Mouse (Mus musculus) limb, embryonic 13.5 days (tissue): ENCODE data around the gene Alox5. TPM values are rescaled to one million over a fixed set of nuclear protein-coding genes. Genes with fewer than 3 reads are reported as not detected.

Source experiments
- ATAC-seq: fragments of 200-750 bp; cut with Nextera tagmentation; 2 replicates; pipeline ENCODE4 v1.8.0; 2017; ENCODE audit warnings: low read depth, moderate number of reproducible peaks, moderate TSS enrichment; ENCODE audit not compliant: low FRiP score
- H3K27ac ChIP-seq: fragments of 300-500 bp; sonication (generic); 2 replicates; pipeline ENCODE4 v1.5.1; 2015; ENCODE audit warnings: inconsistent platforms, mild to moderate bottlenecking, moderate library complexity
- H3K27me3 ChIP-seq: fragments of 300-500 bp; sonication (generic); 2 replicates; pipeline ENCODE4 v1.6.1; 2015; ENCODE audit warnings: mild to moderate bottlenecking, inconsistent platforms
- H3K36me3 ChIP-seq: fragments of 300-500 bp; sonication (generic); 2 replicates; pipeline ENCODE4 v1.6.1; 2015; ENCODE audit warnings: inconsistent platforms, mild to moderate bottlenecking, moderate library complexity
- H3K4me1 ChIP-seq: fragments of 300-500 bp; sonication (generic); 2 replicates; pipeline ENCODE4 v1.6.1; 2015; ENCODE audit warnings: inconsistent platforms
- H3K4me2 ChIP-seq: fragments of 300-500 bp; sonication (generic); replicated peaks from 2 replicates; pipeline ENCODE4 v1.6.1; 2015; ENCODE audit warnings: inconsistent platforms, mild to moderate bottlenecking, moderate library complexity
- H3K4me3 ChIP-seq: fragments of 300-500 bp; sonication (generic); 2 replicates; pipeline ENCODE4 v1.5.1; 2015; ENCODE audit warnings: moderate library complexity, mild to moderate bottlenecking, inconsistent platforms
- H3K9ac ChIP-seq: fragments of 300-500 bp; sonication (generic); 2 replicates; pipeline ENCODE4 v1.6.1; 2015; ENCODE audit warnings: mild to moderate bottlenecking, inconsistent platforms
- H3K9me3 ChIP-seq: fragments of 300-500 bp; sonication (generic); 2 replicates; pipeline ENCODE4 v1.6.1; 2016; ENCODE audit warnings: inconsistent platforms
- WGBS: fragments of 180-500 bp; shearing (Covaris S2); methylation state at CpG from one replicate; pipeline ENCODE4 v1.1.7; 2015; 5-methylcytosine and 5-hydroxymethylcytosine counted together
- polyA plus RNA-seq: library from polyadenylated mRNA; unstranded; fragments of >200 nt; fragmentation: Nextera tagmentation; extraction: Ambion mirVana; gene quantifications from 2 replicates; pipeline ENCODE4 v1.2.1, GENCODE M21; 2015

Alox5 gene
- polyA plus RNA-seq, 1 experiment from 2014 or later = 1.7 TPM

- no peak overlapping the region for H3K27ac ChIP-seq
- no peak for ATAC-seq
- H3K9me3 ChIP-seq = no peaks in the 10 kb centered on the region
- no peaks in the 10 kb centered on the region for H3K27me3 ChIP-seq
- no peak overlapping the region for H3K9ac ChIP-seq
- no peak overlapping the region for H3K4me2 ChIP-seq
- H3K4me3 ChIP-seq = no peak overlapping the region
- H3K4me1 ChIP-seq = peaks cover 5% of the 10 kb centered on the region; the same call in 1 of the 2 replicates
- no peaks in the 10 kb centered on the region for H3K36me3 ChIP-seq
Observed at GRCm38 (mm10) chr6:116374618-116375017, 86.4 kb downstream of the Alox5 start.

GRCm38 (mm10) chr6:116374136-116374535, 86.8 kb downstream of the Alox5 start:
- ATAC-seq = no peak
- H3K9ac ChIP-seq = no peak overlapping the region
- WGBS = 88% methylated on average over 1 of the region's 1 CpGs

GRCm38 (mm10) chr6:116371500-116371899, 89.5 kb downstream of the Alox5 start:
- H3K27ac ChIP-seq = no peak overlapping the region
- H3K36me3 ChIP-seq = no peaks in the 10 kb centered on the region
- no peak for ATAC-seq
- no peak overlapping the region for H3K4me3 ChIP-seq
- 80% methylated on average over 3 of the region's 3 CpGs for WGBS
- peaks cover 5% of the 10 kb centered on the region; the same call in 1 of the 2 replicates for H3K4me1 ChIP-seq
- H3K4me2 ChIP-seq = no peak overlapping the region
- no peak overlapping the region for H3K9ac ChIP-seq
- H3K27me3 ChIP-seq = no peaks in the 10 kb centered on the region
- H3K9me3 ChIP-seq = no peaks in the 10 kb centered on the region

More at GRCm38 (mm10) chr6:116374136-116374535, 86.8 kb downstream of the Alox5 start:
- peaks cover 5% of the 10 kb centered on the region; the same call in 1 of the 2 replicates for H3K4me1 ChIP-seq
- no peak overlapping the region for H3K27ac ChIP-seq
- no peak overlapping the region for H3K4me2 ChIP-seq
- no peaks in the 10 kb centered on the region for H3K9me3 ChIP-seq
- no peaks in the 10 kb centered on the region for H3K27me3 ChIP-seq
- no peaks in the 10 kb centered on the region for H3K36me3 ChIP-seq
- H3K4me3 ChIP-seq = no peak overlapping the region

GRCm38 (mm10) chr6:116370216-116370976, 90.6 kb downstream of the Alox5 start:
- Histone ChIP-seq H3K4me3 (no peak overlapping the region), H3K4me2 (no peak overlapping the region), H3K27ac (no peak overlapping the region), H3K9ac (no peak overlapping the region), H3K9me3 (no peaks in the 10 kb centered on the region), H3K27me3 (no peaks in the 10 kb centered on the region), H3K4me1 (peaks cover 5% of the 10 kb centered on the region; the same call in 1 of the 2 replicates), H3K36me3 (no peaks in the 10 kb centered on the region)
- WGBS = 81% methylated on average over 6 of the region's 6 CpGs
- no peak for ATAC-seq

- no peak overlapping the region for H3K4me2 ChIP-seq
- H3K27ac ChIP-seq = no peak overlapping the region
- ATAC-seq = no peak
- H3K4me3 ChIP-seq = no peak overlapping the region
- no peaks in the 10 kb centered on the region for H3K27me3 ChIP-seq
- H3K36me3 ChIP-seq = no peaks in the 10 kb centered on the region
- H3K9me3 ChIP-seq = no peaks in the 10 kb centered on the region
- H3K4me1 ChIP-seq = peaks cover 5% of the 10 kb centered on the region; the same call in 1 of the 2 replicates
- 96% methylated on average over 1 of the region's 1 CpGs for WGBS
- H3K9ac ChIP-seq = no peak overlapping the region
Observed at GRCm38 (mm10) chr6:116369811-116370210, 91.2 kb downstream of the Alox5 start.

GRCm38 (mm10) chr6:116367971-116368370, 93.0 kb downstream of the Alox5 start:
- H3K9ac ChIP-seq = no peak overlapping the region
- WGBS = 84% methylated on average over 11 of the region's 11 CpGs
- no peaks in the 10 kb centered on the region for H3K9me3 ChIP-seq
- H3K4me3 ChIP-seq = no peak overlapping the region
- no peak overlapping the region for H3K27ac ChIP-seq
- no peak overlapping the region for H3K4me2 ChIP-seq
- H3K4me1 ChIP-seq = no peaks in the 10 kb centered on the region
- no peaks in the 10 kb centered on the region for H3K27me3 ChIP-seq
- ATAC-seq = no peak
- no peaks in the 10 kb centered on the region for H3K36me3 ChIP-seq

GRCm38 (mm10) chr6:116361993-116362392, 99.0 kb downstream of the Alox5 start:
- no peaks in the 10 kb centered on the region for H3K36me3 ChIP-seq
- H3K4me2 ChIP-seq = no peak overlapping the region
- ATAC-seq = no peak
- no peaks in the 10 kb centered on the region for H3K27me3 ChIP-seq
- 83% methylated on average over 4 of the region's 4 CpGs for WGBS
- no peaks in the 10 kb centered on the region for H3K9me3 ChIP-seq
- no peaks in the 10 kb centered on the region for H3K4me1 ChIP-seq
- H3K27ac ChIP-seq = no peak overlapping the region
- H3K9ac ChIP-seq = no peak overlapping the region
- no peak overlapping the region for H3K4me3 ChIP-seq

- ATAC-seq = no peak
- 0 out of 2 replicates have a peak, but pooled peaks cover 3% of the 10 kb centered on the region for H3K4me1 ChIP-seq
- no peaks in the 10 kb centered on the region for H3K36me3 ChIP-seq
- H3K27me3 ChIP-seq = no peaks in the 10 kb centered on the region
- H3K4me2 ChIP-seq = no peak overlapping the region
- H3K4me3 ChIP-seq = no peak overlapping the region
- no peak overlapping the region for H3K27ac ChIP-seq
- no peak overlapping the region for H3K9ac ChIP-seq
- H3K9me3 ChIP-seq = no peaks in the 10 kb centered on the region
- WGBS = 83% methylated on average over 3 of the region's 3 CpGs
Observed at GRCm38 (mm10) chr6:116361463-116361862, 99.5 kb downstream of the Alox5 start.

Other genes with a start within 250 kb of the Alox5 start
- gene Zfand4, start 197.0 kb downstream of the Alox5 start, polyA plus RNA-seq = 6.9 and 8.3 TPM in 2 replicates
- 23.2 and 24.2 TPM in 2 replicates for gene March8, start 123.2 kb downstream of the Alox5 start, polyA plus RNA-seq
- not detected in 2 replicates for gene Olfr211, start 27.9 kb upstream of the Alox5 start, polyA plus RNA-seq
- gene Olfr212, start 45.3 kb upstream of the Alox5 start, polyA plus RNA-seq = not detected in 2 replicates
- not detected in 2 replicates for gene Olfr213, start 77.3 kb upstream of the Alox5 start, polyA plus RNA-seq
- 0.80 TPM in 2 replicates for gene Gm5580, start 90.0 kb upstream of the Alox5 start, polyA plus RNA-seq
- not detected in 2 replicates for gene Olfr214, start 93.1 kb upstream of the Alox5 start, polyA plus RNA-seq
- not detected in 2 replicates for gene Olfr215, start 123.0 kb upstream of the Alox5 start, polyA plus RNA-seq
- gene Zfp422, start 167.8 kb upstream of the Alox5 start, polyA plus RNA-seq = 222 and 228 TPM in 2 replicates
- gene Depp1, start 189.4 kb upstream of the Alox5 start, polyA plus RNA-seq = 18.8 and 22.8 TPM in 2 replicates
- gene Rassf4, start 212.8 kb upstream of the Alox5 start, polyA plus RNA-seq = 10.6 and 10.7 TPM in 2 replicates